Comparison of ENCODE assay signal across 18 mouse cellular contexts in the genomic region with DNA sequence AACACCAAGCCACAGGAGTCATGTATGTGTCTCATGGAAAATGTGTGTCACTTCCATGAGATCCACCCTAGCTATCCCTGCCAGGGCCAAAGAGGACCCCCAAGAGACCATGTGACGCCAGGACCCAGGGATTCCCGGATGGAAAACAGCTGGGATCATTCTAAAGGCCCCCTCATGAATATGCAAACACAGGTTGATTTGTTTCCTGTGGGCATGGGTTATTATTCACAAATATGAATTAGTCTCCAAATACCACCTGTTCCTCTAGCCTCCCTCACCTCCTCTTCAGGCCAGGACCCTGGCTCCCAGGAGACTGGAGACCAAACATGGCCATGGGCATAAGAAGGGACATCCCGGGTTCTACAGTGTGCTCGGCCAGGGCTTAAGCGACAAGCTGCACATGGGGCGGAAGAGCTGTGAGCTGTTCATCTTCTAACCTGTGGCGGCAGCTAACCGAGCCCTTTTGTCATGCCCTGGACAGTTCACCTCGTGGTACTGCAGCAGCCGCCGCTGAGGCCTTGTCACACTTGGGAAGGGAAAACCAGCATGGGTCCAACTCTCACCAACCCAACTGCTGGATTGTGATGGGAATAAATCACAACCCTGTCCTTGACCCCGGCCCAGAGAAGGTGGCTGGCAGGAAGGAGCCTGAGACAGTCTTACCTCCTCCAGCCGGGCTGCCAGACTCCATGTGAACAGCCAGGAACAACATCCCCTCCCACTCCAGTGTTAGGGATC. TPM values are rescaled to one million over a fixed set of nuclear protein-coding genes. Genes with fewer than 3 reads are reported as not detected.
DNase-seq lines count a peak whose midpoint lies in the region; ATAC-seq and TF ChIP-seq lines count a peak whose summit lies in the region.
"Had no signal": no experiment of that assay in that cellular context is flagged by ENCODE, and none has a peak within 500 bp of the region (broad histone marks: within the 10 kb centered on the region; RNA-seq: fewer than 3 reads in every experiment).

No protein-coding gene starts in this region.

- H3K9me3 ChIP-seq in embryonic facial prominence, embryonic 13.5 days: no peaks in the 10 kb centered on the region
- H3K9me3 ChIP-seq in embryonic facial prominence, embryonic 10.5 days: no peaks in the 10 kb centered on the region
- no peaks in the 10 kb centered on the region for H3K9me3 ChIP-seq in hindbrain, embryonic 13.5 days
- H3K9me3 ChIP-seq in hindbrain, postnatal 0 days (ENCODE audit: low read length): no peaks in the 10 kb centered on the region
- H3K9me3 ChIP-seq in neural tube, embryonic 11.5 days (ENCODE audit: control insufficient read depth, low read length): no peaks in the 10 kb centered on the region
- H3K9me3 ChIP-seq in limb, embryonic 13.5 days: no peaks in the 10 kb centered on the region
- H3K9me3 ChIP-seq: embryonic facial prominence, embryonic 12.5 days; limb, embryonic 12.5 days; neural tube, embryonic 12.5 days had no signal

- no peak for TF ChIP-seq CTCF in hindbrain, postnatal 0 days (IDR thresholded peaks at IDR 0.05; ENCODE audit: low read depth)

- no peak overlapping the region for H3K4me2 ChIP-seq in embryonic facial prominence, embryonic 13.5 days
- no peak overlapping the region for H3K4me2 ChIP-seq in hindbrain, embryonic 13.5 days
- no peak overlapping the region for H3K4me2 ChIP-seq in hindbrain, postnatal 0 days (ENCODE audit: low read depth, low read length)
- no peak overlapping the region for H3K4me2 ChIP-seq in neural tube, embryonic 11.5 days (ENCODE audit: low read depth)
- no peak overlapping the region for H3K4me2 ChIP-seq in limb, embryonic 13.5 days (replicated peaks)
- H3K4me2 ChIP-seq: embryonic facial prominence, embryonic 12.5 days; limb, embryonic 12.5 days; neural tube, embryonic 12.5 days had no signal

- peaks cover 70% of the 10 kb centered on the region for H3K36me3 ChIP-seq in embryonic facial prominence, embryonic 13.5 days
- peaks cover 87% of the 10 kb centered on the region for H3K36me3 ChIP-seq in embryonic facial prominence, embryonic 10.5 days (replicated peaks)
- peaks cover 39% of the 10 kb centered on the region for H3K36me3 ChIP-seq in hindbrain, embryonic 13.5 days
- H3K36me3 ChIP-seq in hindbrain, postnatal 0 days (ENCODE audit: insufficient read depth, low read length): no peaks in the 10 kb centered on the region
- peaks cover 6% of the 10 kb centered on the region for H3K36me3 ChIP-seq in neural tube, embryonic 11.5 days (ENCODE audit: control insufficient read depth, insufficient read depth, low read length)
- peaks cover 60% of the 10 kb centered on the region for H3K36me3 ChIP-seq in limb, embryonic 13.5 days

- no peak for ATAC-seq in embryonic facial prominence, embryonic 13.5 days (ENCODE audit: insufficient number of reproducible peaks, insufficient read depth, low FRiP score, low TSS enrichment, low read depth)
- ATAC-seq in hindbrain, embryonic 13.5 days (ENCODE audit: low FRiP score): no peak
- ATAC-seq in hindbrain, postnatal 0 days: no peak
- ATAC-seq in neural tube, embryonic 11.5 days (ENCODE audit: insufficient read depth, low FRiP score, low TSS enrichment): peak; percentile 29
- ATAC-seq in limb, embryonic 13.5 days (ENCODE audit: low FRiP score, low read depth): no peak
- ATAC-seq: midbrain, embryonic 16.5 days had no signal

- no peak overlapping the region for H3K9ac ChIP-seq in embryonic facial prominence, embryonic 13.5 days
- no peak overlapping the region for H3K9ac ChIP-seq in hindbrain, embryonic 13.5 days
- no peak overlapping the region for H3K9ac ChIP-seq in hindbrain, postnatal 0 days (replicated peaks; ENCODE audit: low read length)
- H3K9ac ChIP-seq in neural tube, embryonic 11.5 days (ENCODE audit: low read length): no peak overlapping the region
- H3K9ac ChIP-seq in limb, embryonic 13.5 days: 0 out of 2 replicates have a peak overlapping the region, but pooled peaks have one; percentile 13
- H3K9ac ChIP-seq: embryonic facial prominence, embryonic 12.5 days; limb, embryonic 12.5 days; neural tube, embryonic 12.5 days had no signal

- peaks cover 65% of the 10 kb centered on the region for H3K4me1 ChIP-seq in embryonic facial prominence, embryonic 13.5 days
- peaks cover 73% of the 10 kb centered on the region for H3K4me1 ChIP-seq in embryonic facial prominence, embryonic 10.5 days
- peaks cover 78% of the 10 kb centered on the region for H3K4me1 ChIP-seq in hindbrain, embryonic 13.5 days (replicated peaks)
- H3K4me1 ChIP-seq in hindbrain, postnatal 0 days (ENCODE audit: insufficient read depth, low read length): peaks cover 13% of the 10 kb centered on the region; the same call in 1 of the 2 replicates
- H3K4me1 ChIP-seq in neural tube, embryonic 11.5 days (ENCODE audit: control insufficient read depth, insufficient read depth, low read length): peaks cover 19% of the 10 kb centered on the region
- H3K4me1 ChIP-seq in limb, embryonic 13.5 days: peaks cover 23% of the 10 kb centered on the region

- H3K27ac ChIP-seq in embryonic facial prominence, embryonic 13.5 days: peak overlapping the region; percentile 5; the same call in 1 of the 2 replicates
- H3K27ac ChIP-seq in embryonic facial prominence, embryonic 10.5 days (replicated peaks): no peak overlapping the region
- H3K27ac ChIP-seq in hindbrain, embryonic 13.5 days: peak overlapping the region; percentile 31; the same call in 1 of the 2 replicates
- H3K27ac ChIP-seq in hindbrain, postnatal 0 days: no peak overlapping the region
- no peak overlapping the region for H3K27ac ChIP-seq in neural tube, embryonic 11.5 days (ENCODE audit: low read depth, low read length)
- H3K27ac ChIP-seq in limb, embryonic 13.5 days: no peak overlapping the region
- H3K27ac ChIP-seq: embryonic facial prominence, embryonic 12.5 days; heart, adult 2 months; limb, embryonic 12.5 days; macrophage; neural tube, embryonic 12.5 days had no signal

- DNase-seq in embryonic facial prominence, embryonic 10.5 days (ENCODE audit: low spot score): no peak
- no peak for DNase-seq in hindbrain, postnatal 0 days (ENCODE audit: low spot score)
- no peak for DNase-seq in neural tube, embryonic 11.5 days (ENCODE audit: low spot score)
- DNase-seq in neural tube, embryonic 10.5 days (ENCODE audit: extremely low spot score, low spot score): no peak
- no peak for DNase-seq in layer of hippocampus, adult 11-12 months (ENCODE audit: low spot score)
- DNase-seq: cerebellum, adult 11-12 months; heart, adult 2 months; kidney, adult 11 months; right cerebral cortex, postnatal 25 days; thymus, adult 18-20 months had no signal

- no peaks in the 10 kb centered on the region for H3K27me3 ChIP-seq in embryonic facial prominence, embryonic 13.5 days
- no peaks in the 10 kb centered on the region for H3K27me3 ChIP-seq in embryonic facial prominence, embryonic 10.5 days (replicated peaks; ENCODE audit: low read depth, poor library complexity, severe bottlenecking)
- no peaks in the 10 kb centered on the region for H3K27me3 ChIP-seq in hindbrain, embryonic 13.5 days
- no peaks in the 10 kb centered on the region for H3K27me3 ChIP-seq in hindbrain, postnatal 0 days (ENCODE audit: insufficient read depth, low read length)
- H3K27me3 ChIP-seq in neural tube, embryonic 11.5 days (ENCODE audit: control insufficient read depth, insufficient read depth, low read length): no peaks in the 10 kb centered on the region
- no peaks in the 10 kb centered on the region for H3K27me3 ChIP-seq in limb, embryonic 13.5 days
- H3K27me3 ChIP-seq: embryonic facial prominence, embryonic 12.5 days; limb, embryonic 12.5 days; neural tube, embryonic 12.5 days had no signal

- H3K4me3 ChIP-seq in embryonic facial prominence, embryonic 13.5 days: no peak overlapping the region
- no peak overlapping the region for H3K4me3 ChIP-seq in embryonic facial prominence, embryonic 10.5 days
- H3K4me3 ChIP-seq in hindbrain, embryonic 13.5 days: no peak overlapping the region
- no peak overlapping the region for H3K4me3 ChIP-seq in hindbrain, postnatal 0 days (ENCODE audit: low read length)
- no peak overlapping the region for H3K4me3 ChIP-seq in neural tube, embryonic 11.5 days (ENCODE audit: low read depth, low read length)
- H3K4me3 ChIP-seq in limb, embryonic 13.5 days: no peak overlapping the region
- H3K4me3 ChIP-seq: embryonic facial prominence, embryonic 12.5 days; heart, adult 2 months; limb, embryonic 12.5 days; neural tube, embryonic 12.5 days had no signal

- 77% methylated on average over 13 of the region's 13 CpGs for WGBS in embryonic facial prominence, embryonic 13.5 days
- WGBS in embryonic facial prominence, embryonic 10.5 days: 76% methylated on average over 13 of the region's 13 CpGs
- WGBS in hindbrain, embryonic 13.5 days: 42% methylated on average over 13 of the region's 13 CpGs
- 50% methylated on average over 13 of the region's 13 CpGs for WGBS in hindbrain, postnatal 0 days
- 55% methylated on average over 13 of the region's 13 CpGs for WGBS in neural tube, embryonic 11.5 days
- 71% methylated on average over 13 of the region's 13 CpGs for WGBS in limb, embryonic 13.5 days

RNA-seq across cellular contexts. Expression of gene Ptprf, which starts 9.6 kb away (rescaled TPM):
- 79.8 and 88.8 TPM in 2 replicates for polyA plus RNA-seq in embryonic facial prominence, embryonic 13.5 days (2015; fragmentation: Nextera tagmentation; extraction: Ambion mirVana)
- 88.2 and 95.5 TPM in 2 replicates for polyA plus RNA-seq in embryonic facial prominence, embryonic 10.5 days (2016; fragmentation: Nextera tagmentation; extraction: Ambion mirVana)
- 79.7 and 82.0 TPM in 2 replicates for polyA plus RNA-seq in hindbrain, embryonic 13.5 days (2015; fragmentation: Nextera tagmentation; extraction: Ambion mirVana)
- total RNA-seq in hindbrain, postnatal 0 days (2014; rRNA removed): 178 and 196 TPM in 2 replicates
- 39.2 and 44.4 TPM in 2 replicates for polyA plus RNA-seq in hindbrain, postnatal 0 days (2015; fragmentation: Nextera tagmentation; extraction: Ambion mirVana)
- polyA plus RNA-seq in neural tube, embryonic 11.5 days (2014; fragmentation: Nextera tagmentation; extraction: Ambion mirVana): 68.9 and 80.1 TPM in 2 replicates
- polyA plus RNA-seq in limb, embryonic 13.5 days (2015; fragmentation: Nextera tagmentation; extraction: Ambion mirVana): 51.1 and 58.1 TPM in 2 replicates

Comparison
In these comparisons a context has a peak if more than half of its experiments do, and no peak if none do; other contexts are left out.
1. H3K27ac ChIP-seq: peak in embryonic facial prominence, embryonic 13.5 days (single experiment) and hindbrain, embryonic 13.5 days (single experiment); none in embryonic facial prominence, embryonic 10.5 days (single experiment), hindbrain, postnatal 0 days (single experiment), neural tube, embryonic 11.5 days (single experiment) and limb, embryonic 13.5 days (single experiment).